Comparison of ENCODE assay signal across 43 mouse cellular contexts in genomic region chr4:44025570-44025969, GRCm38 (mm10). TPM values are rescaled to one million over a fixed set of nuclear protein-coding genes. Genes with fewer than 3 reads are reported as not detected.
"Had no signal": no experiment of that assay in that cellular context is flagged by ENCODE, and none has a peak within 500 bp of the region (broad histone marks: within the 10 kb centered on the region; RNA-seq: fewer than 3 reads in every experiment).

No protein-coding gene starts in this region.

- H3K27me3 ChIP-seq: limb, embryonic 12.5 days; limb, embryonic 13.5 days; limb, embryonic 15.5 days; liver, embryonic 12.5 days; liver, embryonic 13.5 days; liver, embryonic 15.5 days; lung, embryonic 15.5 days; megakaryocyte, embryonic 14.5 days had no signal

- H3K27ac ChIP-seq: limb, embryonic 10.5 days; limb, embryonic 12.5 days; limb, embryonic 13.5 days; limb, embryonic 15.5 days; liver, embryonic 12.5 days; liver, embryonic 13.5 days; liver, embryonic 14.5 days; liver, embryonic 15.5 days; lung, embryonic 15.5 days; macrophage; midbrain, embryonic 10.5 days; midbrain, embryonic 12.5 days; midbrain, embryonic 13.5 days; midbrain, embryonic 15.5 days had no signal

- H3K9me3 ChIP-seq: limb, embryonic 10.5 days; limb, embryonic 12.5 days; limb, embryonic 13.5 days; limb, embryonic 15.5 days; liver, embryonic 12.5 days; liver, embryonic 13.5 days; liver, embryonic 15.5 days; lung, embryonic 15.5 days; megakaryocyte, embryonic 14.5 days; midbrain, embryonic 12.5 days; midbrain, embryonic 13.5 days; midbrain, embryonic 15.5 days had no signal

- DNase-seq: left cerebral cortex, postnatal 4 days; liver; liver, embryonic 13.5 days; liver, postnatal 0 days; lung, adult 18-20 months; lung, adult 2 months; lung, embryonic 14.5 days; lung, postnatal 10 days; lung, postnatal 14 days; lung, postnatal 36 days; midbrain, embryonic 14.5 days had no signal

- H3K4me3 ChIP-seq: limb, embryonic 10.5 days; limb, embryonic 12.5 days; limb, embryonic 13.5 days; limb, embryonic 15.5 days; liver, embryonic 12.5 days; liver, embryonic 13.5 days; liver, embryonic 15.5 days; lung, embryonic 15.5 days; megakaryocyte, embryonic 14.5 days; midbrain, embryonic 10.5 days; midbrain, embryonic 12.5 days; midbrain, embryonic 13.5 days; midbrain, embryonic 15.5 days; myocyte had no signal

- ATAC-seq: liver, embryonic 12.5 days; liver, postnatal 0 days; lung, postnatal 0 days; midbrain, embryonic 13.5 days; midbrain, embryonic 15.5 days; midbrain, embryonic 16.5 days had no signal

- H3K9ac ChIP-seq: limb, embryonic 12.5 days; limb, embryonic 13.5 days; limb, embryonic 15.5 days; liver, embryonic 12.5 days; liver, embryonic 13.5 days; liver, embryonic 14.5 days; liver, embryonic 15.5 days; liver, postnatal 0 days; lung, embryonic 14.5 days; lung, embryonic 15.5 days; midbrain, embryonic 12.5 days; midbrain, embryonic 13.5 days; midbrain, embryonic 15.5 days had no signal

- H3K4me2 ChIP-seq: limb, embryonic 12.5 days; limb, embryonic 13.5 days; limb, embryonic 15.5 days; liver, embryonic 11.5 days; liver, embryonic 12.5 days; liver, embryonic 13.5 days; liver, embryonic 15.5 days; lung, embryonic 14.5 days; lung, embryonic 15.5 days; midbrain, embryonic 11.5 days; midbrain, embryonic 12.5 days; midbrain, embryonic 13.5 days; midbrain, embryonic 15.5 days had no signal

- H3K4me1 ChIP-seq: limb, embryonic 10.5 days; limb, embryonic 12.5 days; limb, embryonic 15.5 days; lung, embryonic 15.5 days had no signal

RNA-seq across cellular contexts. Expression of gene Ccin, which starts 42.3 kb away (rescaled TPM):
- total RNA-seq: left cerebral cortex, postnatal 10 days; left cerebral cortex, postnatal 14 days; left cerebral cortex, postnatal 25 days; left cerebral cortex, postnatal 36 days; liver, adult 2 months; megakaryocyte progenitor cell, adult 5-6 weeks; megakaryocyte-erythroid progenitor cell, adult 5-6 weeks; monocyte, adult 5-6 weeks had no signal
- polyA plus RNA-seq: limb, embryonic 10.5 days; limb, embryonic 11.5 days; limb, embryonic 12.5 days; limb, embryonic 13.5 days; limb, embryonic 15.5 days; liver, adult 2 months; liver, embryonic 11.5 days; liver, embryonic 12.5 days; liver, embryonic 13.5 days; liver, embryonic 15.5 days; liver, embryonic 16.5 days; liver, postnatal 0 days; lung, embryonic 14.5 days; lung, embryonic 15.5 days; lung, embryonic 16.5 days; lung, postnatal 0 days; macrophage; midbrain, embryonic 10.5 days; midbrain, embryonic 11.5 days; midbrain, embryonic 12.5 days; midbrain, embryonic 13.5 days; midbrain, embryonic 14.5 days; midbrain, embryonic 15.5 days; midbrain, embryonic 16.5 days; midbrain, postnatal 0 days; neural tube, embryonic 11.5 days had no signal
